Mouse (Mus musculus) midbrain, embryonic 11.5 days (tissue): ENCODE data around the gene Sept9. TPM values are rescaled to one million over a fixed set of nuclear protein-coding genes. Genes with fewer than 3 reads are reported as not detected.
A peak's percentile ranks its signal among the peaks of the same experiment; 100 is the strongest.

Experiments
- ATAC-seq: fragments of 200-750 bp; cut with Nextera tagmentation; 2 replicates; pipeline ENCODE4 v1.8.0; 2017; ENCODE audit warnings: moderate TSS enrichment, moderate library complexity; ENCODE audit not compliant: low FRiP score
- DNase-seq: peaks from one replicate; pipeline ENCODE4 v3.0.0; 2015; ENCODE audit warnings: low spot score; ENCODE audit errors: missing footprints
- H3K27ac ChIP-seq: fragments of 300-500 bp; sonication (generic); 2 replicates; pipeline ENCODE4 v1.5.1; 2014; ENCODE audit warnings: low read depth, low read length
- H3K27me3 ChIP-seq: fragments of 300-500 bp; sonication (generic); 2 replicates; pipeline ENCODE4 v1.6.1; 2014; ENCODE audit warnings: mild to moderate bottlenecking, low read length, moderate library complexity, mixed read lengths; ENCODE audit not compliant: control insufficient read depth, insufficient read depth
- H3K36me3 ChIP-seq: fragments of 300-500 bp; sonication (generic); 2 replicates; pipeline ENCODE4 v1.6.1; 2014; ENCODE audit warnings: mild to moderate bottlenecking, low read length, moderate library complexity, mixed read lengths; ENCODE audit not compliant: control insufficient read depth, insufficient read depth
- H3K4me1 ChIP-seq: fragments of 300-500 bp; sonication (generic); 2 replicates; pipeline ENCODE4 v1.6.1; 2014; ENCODE audit warnings: low read length; ENCODE audit not compliant: control insufficient read depth, insufficient read depth
- H3K4me2 ChIP-seq: fragments of 300-500 bp; sonication (generic); 2 replicates; pipeline ENCODE4 v1.6.1; 2014; ENCODE audit warnings: mild to moderate bottlenecking, moderate library complexity
- H3K4me3 ChIP-seq: fragments of 300-500 bp; sonication (generic); 2 replicates; pipeline ENCODE4 v1.5.1; 2014; ENCODE audit warnings: low read depth, low read length
- H3K9ac ChIP-seq: fragments of 300-500 bp; sonication (generic); 2 replicates; pipeline ENCODE4 v1.6.1; 2014; ENCODE audit warnings: low read length
- H3K9me3 ChIP-seq: fragments of 300-500 bp; sonication (generic); 2 replicates; pipeline ENCODE4 v1.6.1; 2016; ENCODE audit warnings: low read length; ENCODE audit not compliant: control insufficient read depth
- WGBS: fragments of 180-500 bp; shearing (Covaris S2); extraction: QIAGEN DNeasy Blood & Tissue Kit; methylation state at CpG from one replicate; pipeline ENCODE4 v1.1.7; 2014; 5-methylcytosine and 5-hydroxymethylcytosine counted together
- polyA plus RNA-seq: library from polyadenylated mRNA; unstranded; fragments of >200 nt; fragmentation: Nextera tagmentation; extraction: Ambion mirVana; gene quantifications from 2 replicates; pipeline ENCODE4 v1.2.1, GENCODE M21; 2014

Gene Sept9
- polyA plus RNA-seq, 1 experiment from 2014 or later, result 152 TPM

DNA sequence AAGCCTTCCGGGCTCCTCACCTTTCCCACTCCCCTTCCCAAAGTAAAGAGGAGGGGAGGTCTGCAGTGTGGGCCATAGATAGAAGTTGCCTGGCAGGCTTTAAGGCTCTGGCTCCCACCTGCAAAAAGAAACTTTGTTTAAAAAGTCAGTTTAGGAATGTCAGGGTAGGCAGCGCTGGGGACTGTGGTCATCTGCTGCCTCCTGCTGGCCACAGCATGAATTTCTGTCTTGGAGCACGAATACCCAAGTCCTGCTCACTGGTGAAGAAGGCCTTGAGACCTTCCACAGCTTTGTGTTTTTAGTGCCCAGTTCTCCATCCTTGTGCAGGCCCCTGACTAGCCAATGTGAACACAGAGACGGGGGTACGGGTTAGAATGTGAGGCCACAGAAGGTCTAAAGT is 160.4 kb downstream of the Sept9 start:
- no peak overlapping the region for H3K4me2 ChIP-seq
- H3K9me3 ChIP-seq, result no peaks in the 10 kb centered on the region
- no peaks in the 10 kb centered on the region for H3K4me1 ChIP-seq
- 70% methylated on average over 5 of the region's 5 CpGs for WGBS
- DNase-seq (peak; percentile 97), ATAC-seq (no peak)
- no peak overlapping the region for H3K27ac ChIP-seq
- H3K36me3 ChIP-seq, result peaks cover 40% of the 10 kb centered on the region
- H3K27me3 ChIP-seq, result no peaks in the 10 kb centered on the region
- H3K4me3 ChIP-seq, result no peak overlapping the region
- H3K9ac ChIP-seq, result no peak overlapping the region

DNA sequence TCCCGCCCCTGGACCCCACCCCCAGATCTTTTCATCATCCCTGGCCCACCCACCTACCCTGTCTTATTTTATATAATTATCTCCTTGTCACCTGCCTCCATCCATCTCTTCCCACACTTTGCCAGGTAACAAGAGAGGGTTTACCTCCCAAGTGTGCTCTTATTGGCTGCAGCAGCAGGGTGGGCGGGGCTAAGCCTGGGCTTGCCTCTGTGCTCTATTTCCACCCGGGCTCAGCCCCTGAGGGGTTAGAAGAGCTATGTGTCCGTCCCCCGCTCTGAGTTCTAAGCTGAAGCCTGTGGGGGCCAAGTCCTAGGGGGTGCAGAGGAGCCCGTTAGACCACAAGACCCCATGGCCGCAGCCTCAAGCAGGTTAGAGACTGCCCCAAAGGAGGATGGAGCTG is 161.1 kb downstream of the Sept9 start:
- Histone ChIP-seq H3K4me3 (no peak overlapping the region), H3K4me1 (no peaks in the 10 kb centered on the region), H3K27me3 (no peaks in the 10 kb centered on the region), H3K9me3 (no peaks in the 10 kb centered on the region), H3K9ac (no peak overlapping the region), H3K4me2 (no peak overlapping the region), H3K36me3 (peaks cover 33% of the 10 kb centered on the region), H3K27ac (no peak overlapping the region)
- no peak for ATAC-seq
- WGBS, result 76% methylated on average over 7 of the region's 7 CpGs
- no peak for DNase-seq

DNA sequence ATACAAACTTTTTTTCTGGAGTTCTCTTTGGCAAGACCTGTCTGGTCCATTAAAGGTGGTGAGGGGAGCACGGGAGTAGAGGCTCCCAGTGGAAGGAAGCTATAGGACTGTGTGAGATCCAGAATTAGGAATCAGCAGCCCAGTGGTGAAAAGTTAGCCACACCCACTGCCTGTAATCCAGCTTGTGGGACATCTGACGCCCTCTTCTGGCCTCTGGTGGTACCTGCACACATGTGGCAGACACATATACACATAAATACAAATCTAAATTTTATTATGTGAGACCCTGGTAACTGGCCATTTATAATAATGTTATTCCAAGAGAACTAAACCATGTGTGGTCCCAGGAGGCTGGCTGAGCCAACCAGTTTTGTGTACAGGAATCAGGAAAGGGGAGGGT is 162.8 kb downstream of the Sept9 start:
- H3K4me2 ChIP-seq, result no peak overlapping the region
- no peak for ATAC-seq
- H3K36me3 ChIP-seq, result peaks cover 20% of the 10 kb centered on the region
- no peaks in the 10 kb centered on the region for H3K4me1 ChIP-seq
- no peaks in the 10 kb centered on the region for H3K9me3 ChIP-seq
- no peak overlapping the region for H3K27ac ChIP-seq
- no peak for DNase-seq
- 89% methylated on average over 2 of the region's 2 CpGs for WGBS
- no peak overlapping the region for H3K9ac ChIP-seq
- no peaks in the 10 kb centered on the region for H3K27me3 ChIP-seq
- no peak overlapping the region for H3K4me3 ChIP-seq

DNA sequence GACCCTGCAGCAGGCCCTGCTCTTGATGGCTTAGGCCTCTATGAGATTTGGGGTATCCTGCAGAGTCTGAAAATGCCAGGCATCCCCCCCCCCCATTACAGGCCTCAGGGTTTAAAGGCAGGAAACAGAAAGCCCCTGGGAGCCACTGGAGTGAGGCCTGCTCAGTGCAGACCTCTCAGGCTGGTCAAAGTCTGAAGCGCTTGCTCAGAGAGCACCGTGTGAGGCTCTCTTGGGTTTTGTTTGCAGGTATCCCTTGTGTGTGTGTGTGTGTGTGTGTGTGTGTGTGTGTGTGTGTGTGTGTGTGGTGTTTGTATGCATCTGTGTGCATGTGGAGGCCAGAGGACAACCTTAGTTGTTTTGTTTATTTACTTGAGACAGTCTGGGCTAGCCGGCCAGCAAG is 164.5 kb downstream of the Sept9 start:
- H3K4me1 ChIP-seq, result no peaks in the 10 kb centered on the region
- ATAC-seq, result no peak
- H3K9ac ChIP-seq, result no peak overlapping the region
- peaks cover 20% of the 10 kb centered on the region for H3K36me3 ChIP-seq
- no peaks in the 10 kb centered on the region for H3K9me3 ChIP-seq
- H3K27ac ChIP-seq, result no peak overlapping the region
- H3K4me3 ChIP-seq, result no peak overlapping the region
- H3K27me3 ChIP-seq, result no peaks in the 10 kb centered on the region
- no peak for DNase-seq
- H3K4me2 ChIP-seq, result no peak overlapping the region
- WGBS, result 66% methylated on average over 3 of the region's 3 CpGs

DNA sequence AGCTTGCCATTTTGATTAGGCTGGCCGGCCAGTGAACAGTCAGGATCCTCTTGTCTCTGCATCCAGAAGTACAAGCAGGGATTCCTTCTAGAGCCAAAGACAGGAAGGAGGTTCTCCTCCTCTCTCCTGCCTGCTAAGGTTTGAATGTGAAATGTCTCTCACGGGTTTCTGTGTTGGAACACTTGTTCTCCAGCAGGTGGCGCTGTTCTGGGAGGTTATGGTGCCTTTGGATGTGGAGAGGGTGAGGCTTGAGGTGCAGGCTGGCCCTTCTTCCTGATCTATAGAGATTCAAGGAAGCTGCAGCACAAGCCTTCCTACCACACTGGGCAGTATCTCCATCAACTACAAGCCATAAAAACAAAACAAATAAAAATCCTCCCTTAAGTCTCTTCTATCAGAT is 167.0 kb downstream of the Sept9 start:
- Histone ChIP-seq H3K9ac (no peak overlapping the region), H3K4me3 (no peak overlapping the region), H3K27ac (no peak overlapping the region), H3K4me1 (no peaks in the 10 kb centered on the region), H3K9me3 (no peaks in the 10 kb centered on the region), H3K4me2 (no peak overlapping the region), H3K36me3 (peaks cover 9% of the 10 kb centered on the region), H3K27me3 (no peaks in the 10 kb centered on the region)
- 24% methylated on average over 3 of the region's 3 CpGs for WGBS
- ATAC-seq, result no peak
- no peak for DNase-seq

DNA sequence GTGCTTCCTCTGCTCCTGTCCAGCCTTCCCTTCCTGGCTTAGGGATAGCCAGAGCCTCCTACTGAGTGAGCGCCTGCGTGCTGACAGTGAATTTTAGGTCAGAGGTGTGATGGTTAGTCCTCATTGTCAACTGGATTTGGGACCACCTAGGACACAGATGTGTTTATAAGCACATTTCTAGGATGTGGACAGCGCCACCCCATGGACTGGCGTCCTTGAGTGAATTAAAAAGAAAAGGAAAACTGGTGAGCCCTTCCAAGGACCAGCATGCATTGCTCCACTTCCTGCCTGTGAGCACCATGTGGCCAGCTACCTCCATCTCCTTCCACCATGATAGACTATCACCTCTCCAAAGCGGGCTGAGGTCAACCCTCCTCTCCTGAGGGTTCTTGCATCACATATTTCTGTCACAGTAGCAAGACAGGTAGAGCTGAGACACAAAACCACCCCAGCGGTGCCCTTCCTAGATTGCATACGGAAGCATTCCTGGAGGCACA is 167.4 kb downstream of the Sept9 start:
- ATAC-seq (no peak), DNase-seq (no peak)
- no peak overlapping the region for H3K4me2 ChIP-seq
- H3K4me1 ChIP-seq, result no peaks in the 10 kb centered on the region
- WGBS, result 77% methylated on average over 7 of the region's 7 CpGs
- peaks cover 6% of the 10 kb centered on the region for H3K36me3 ChIP-seq
- H3K27me3 ChIP-seq, result no peaks in the 10 kb centered on the region
- no peak overlapping the region for H3K4me3 ChIP-seq
- H3K9ac ChIP-seq, result no peak overlapping the region
- H3K9me3 ChIP-seq, result no peaks in the 10 kb centered on the region
- no peak overlapping the region for H3K27ac ChIP-seq

DNA sequence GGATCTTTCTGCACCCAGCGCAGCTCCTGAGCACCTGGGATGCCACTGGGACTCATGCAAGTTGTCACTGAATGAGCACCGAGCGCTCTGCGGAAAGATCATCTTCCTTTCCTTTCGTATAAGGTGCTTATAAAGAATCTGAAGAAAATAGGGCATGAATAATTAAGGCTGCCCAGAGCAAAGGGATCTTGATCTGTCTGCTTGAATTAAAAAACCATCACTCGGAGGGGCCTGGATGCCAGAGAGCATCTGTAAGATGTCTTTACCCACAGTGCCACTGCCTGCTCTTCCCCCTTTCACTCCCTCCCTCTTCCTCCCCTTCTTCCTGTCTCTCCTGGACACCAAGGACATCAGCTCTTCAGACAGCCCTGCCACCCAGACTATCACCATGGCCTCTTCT is 168.5 kb downstream of the Sept9 start:
- no peak overlapping the region for H3K27ac ChIP-seq
- ATAC-seq (no peak), DNase-seq (no peak)
- no peaks in the 10 kb centered on the region for H3K36me3 ChIP-seq
- WGBS, result 93% methylated on average over 6 of the region's 6 CpGs
- no peak overlapping the region for H3K9ac ChIP-seq
- no peak overlapping the region for H3K4me3 ChIP-seq
- no peaks in the 10 kb centered on the region for H3K9me3 ChIP-seq
- no peaks in the 10 kb centered on the region for H3K4me1 ChIP-seq
- H3K27me3 ChIP-seq, result no peaks in the 10 kb centered on the region
- no peak overlapping the region for H3K4me2 ChIP-seq

DNA sequence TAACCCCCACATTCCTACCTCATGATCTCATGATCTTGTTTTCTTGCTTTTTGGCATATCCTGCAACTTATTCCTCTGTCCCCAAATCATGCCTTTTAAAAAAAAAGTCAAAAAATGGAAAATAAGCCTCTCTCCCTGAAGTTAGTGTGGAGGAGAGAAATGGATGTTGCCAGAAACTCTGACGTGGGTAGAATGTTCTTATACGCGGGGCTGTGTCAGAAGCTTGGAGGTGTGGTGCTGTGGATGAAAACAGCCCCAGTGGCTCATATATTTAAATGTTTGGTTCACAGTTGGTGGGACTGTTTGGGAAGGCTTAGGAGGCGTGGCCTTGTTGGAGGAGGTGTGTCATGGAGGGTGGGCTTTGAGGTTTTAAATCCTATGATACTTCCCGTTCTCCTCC is 169.9 kb downstream of the Sept9 start:
- 88% methylated on average over 5 of the region's 5 CpGs for WGBS

DNA sequence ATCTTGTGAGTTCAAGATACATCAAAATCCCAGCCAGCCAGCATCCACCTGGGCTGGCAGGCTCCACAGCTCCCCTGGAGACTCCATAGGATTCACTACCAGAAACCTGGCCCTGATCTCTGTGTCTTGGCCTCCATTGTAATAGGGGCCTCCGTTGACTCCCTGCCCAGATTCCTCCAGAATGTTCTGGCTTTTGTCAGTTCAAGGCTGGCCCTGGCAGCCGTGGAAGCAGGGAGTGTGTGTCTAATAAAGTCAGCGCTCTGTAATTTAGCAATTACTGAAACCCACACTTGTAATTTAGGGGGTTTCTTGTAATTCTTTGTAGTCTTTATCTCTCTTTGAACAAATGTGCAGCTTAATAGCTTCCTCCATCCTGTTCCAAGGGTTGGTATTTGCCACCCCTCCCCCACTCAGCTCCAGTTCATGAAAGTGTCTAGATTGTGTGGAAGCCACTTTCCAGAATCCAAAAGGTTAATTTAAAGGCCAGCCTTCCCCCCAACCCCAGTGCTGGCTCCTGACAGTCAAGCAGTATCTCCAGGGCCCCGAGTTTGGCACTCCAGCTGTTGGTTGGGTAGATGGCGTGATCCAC is 170.9 kb downstream of the Sept9 start:
- DNase-seq (no peak), ATAC-seq (no peak)
- H3K27me3 ChIP-seq, result no peaks in the 10 kb centered on the region
- no peaks in the 10 kb centered on the region for H3K36me3 ChIP-seq
- no peak overlapping the region for H3K4me3 ChIP-seq
- H3K27ac ChIP-seq, result no peak overlapping the region
- H3K4me1 ChIP-seq, result no peaks in the 10 kb centered on the region
- 83% methylated on average over 5 of the region's 5 CpGs for WGBS
- H3K9ac ChIP-seq, result no peak overlapping the region
- H3K9me3 ChIP-seq, result no peaks in the 10 kb centered on the region
- H3K4me2 ChIP-seq, result no peak overlapping the region

More for the DNA sequence above, 169.9 kb downstream of the Sept9 start:
- DNase-seq, result no peak
- H3K4me2 ChIP-seq, result no peak overlapping the region
- no peak for ATAC-seq
- no peaks in the 10 kb centered on the region for H3K27me3 ChIP-seq
- no peak overlapping the region for H3K9ac ChIP-seq
- no peaks in the 10 kb centered on the region for H3K4me1 ChIP-seq
- H3K4me3 ChIP-seq, result no peak overlapping the region
- H3K27ac ChIP-seq, result no peak overlapping the region
- H3K9me3 ChIP-seq, result no peaks in the 10 kb centered on the region
- no peaks in the 10 kb centered on the region for H3K36me3 ChIP-seq
